Mouse (Mus musculus): ENCODE results near the gene Gm10471. TPM values are rescaled to one million over a fixed set of nuclear protein-coding genes. Genes with fewer than 3 reads are reported as not detected.

Gene Gm10471
- polyA plus RNA-seq (2012): not detected in 2 replicates

GRCm38 (mm10) chr5:26089191-26089590 is at the start of gene Gm10471:
TSS of gene Gm10471 (minus strand) at chr5:26089291.

GRCm38 (mm10) chr5:26121321-26121720 is 32.2 kb upstream of the Gm10471 start, which contains the start of gene Gm10220:
TSS of gene Gm10220 (minus strand) at chr5:26121421.

GRCm38 (mm10) chr5:26105262-26105661 is 16.2 kb upstream of the Gm10471 start, which contains the start of gene 5031410I06Rik:
TSS of gene 5031410I06Rik (minus strand) at chr5:26105362.

DNA sequence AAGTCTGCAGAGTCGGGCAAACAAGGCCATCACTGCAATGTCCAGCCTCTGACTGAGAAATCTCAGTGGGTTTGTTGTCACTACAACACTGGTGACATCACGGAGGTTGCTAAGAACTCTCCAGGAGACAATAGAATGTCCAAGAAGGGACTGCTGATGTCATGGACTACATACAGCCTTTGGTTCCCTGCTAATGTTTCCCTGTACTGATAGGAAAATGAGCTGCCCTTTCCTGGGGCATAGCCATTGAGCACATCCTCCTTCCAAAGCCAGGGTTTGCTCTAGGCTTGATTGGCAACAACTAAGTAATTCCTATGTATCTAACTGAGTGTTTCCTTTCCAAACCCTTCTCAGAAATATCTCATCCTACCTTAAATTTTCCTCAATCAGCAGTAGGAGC is 30.6 kb downstream of the Gm10471 start, which contains the start of gene Gm7347:
Gene Gm7347, minus strand, starts transcription at position 101 of the 400 bp plus-strand sequence.

DNA sequence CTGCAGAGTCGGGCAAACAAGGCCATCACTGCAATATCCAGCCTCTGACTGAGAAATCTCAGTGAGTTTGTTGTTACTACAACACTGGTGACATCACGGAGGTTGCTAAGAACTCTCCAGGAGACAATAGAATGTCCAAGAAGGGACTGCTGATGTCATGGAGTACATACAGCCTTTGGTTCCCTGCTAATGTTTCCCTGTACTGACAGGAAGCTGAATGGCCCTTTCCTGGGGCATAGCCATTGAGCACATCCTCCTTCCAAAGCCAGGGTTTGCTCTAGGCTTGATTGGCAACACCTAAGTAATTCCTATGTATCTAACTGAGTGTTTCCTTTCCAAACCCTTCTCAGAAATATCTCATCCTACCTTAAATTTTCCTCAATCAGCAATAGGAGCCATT is 49.6 kb downstream of the Gm10471 start, which contains the start of gene Speer4a:
Gene Speer4a, minus strand, starts transcription at position 101 of the 400 bp plus-strand sequence.

Other genes starting within 250 kb of the Gm10471 start
- 0.02 TPM in 1 of 2 replicates, not detected in the other for gene Gm21663, start 146.9 kb downstream of the Gm10471 start, polyA plus RNA-seq (2012)
- not detected in 2 replicates for gene Gm21671, start 134.9 kb downstream of the Gm10471 start, polyA plus RNA-seq (2012)
- not detected in 2 replicates for gene Gm21680, start 116.6 kb downstream of the Gm10471 start, polyA plus RNA-seq (2012)
- not detected in 2 replicates for gene Gm21698, start 100.6 kb downstream of the Gm10471 start, polyA plus RNA-seq (2012)
- not detected in 2 replicates for gene Gm1979, start 84.5 kb downstream of the Gm10471 start, polyA plus RNA-seq (2012)
- gene Gm5862, start 66.4 kb downstream of the Gm10471 start, polyA plus RNA-seq (2012): not detected in 2 replicates
- gene Speer4a, start 49.7 kb downstream of the Gm10471 start, polyA plus RNA-seq (2012): not detected in 2 replicates
- not detected in 2 replicates for gene Gm7347, start 30.7 kb downstream of the Gm10471 start, polyA plus RNA-seq (2012)
- 0.01 TPM in 1 of 2 replicates, not detected in the other for gene 5031410I06Rik, start 16.1 kb upstream of the Gm10471 start, polyA plus RNA-seq (2012)
- not detected in 2 replicates for gene Gm10220, start 32.1 kb upstream of the Gm10471 start, polyA plus RNA-seq (2012)
- gene Gm7361, start 168.4 kb upstream of the Gm10471 start, polyA plus RNA-seq (2012): not detected in 2 replicates